Mouse (Mus musculus): ENCODE data around the gene Slc27a2.
A peak's percentile ranks its signal among the peaks of the same experiment; 100 is the strongest.

Gene Slc27a2

GRCm38 (mm10) chr2:126552357-126553290, at the start of gene Slc27a2:
Slc27a2 (plus strand) TSS chr2:126552407.
- no peak for DNase-seq

- no peak for DNase-seq
These were observed 47.1 kb upstream of the Slc27a2 start for GRCm38 (mm10) chr2:126505156-126505555.

DNA sequence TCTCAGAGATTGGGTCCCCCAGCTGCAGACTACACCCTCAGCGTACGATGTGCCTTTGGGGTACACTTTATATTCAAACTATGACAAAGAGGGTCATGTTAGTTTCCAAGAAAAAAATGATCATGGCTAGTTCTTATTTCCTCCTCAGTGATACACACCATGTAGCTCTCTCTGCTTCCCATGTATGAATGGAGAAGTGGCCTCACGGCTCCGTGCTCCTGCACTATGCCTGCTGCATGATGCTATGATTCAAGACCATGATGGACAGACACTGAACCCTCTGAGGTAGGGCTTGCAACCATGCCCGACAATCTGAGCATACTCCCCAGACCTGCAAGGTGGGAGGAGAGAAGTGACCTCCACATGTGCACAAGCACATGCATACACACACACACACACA, 44.7 kb upstream of the Slc27a2 start:
- peak; percentile 36 for DNase-seq

GRCm38 (mm10) chr2:126508228-126508627, 44.0 kb upstream of the Slc27a2 start:
- DNase-seq, result no peak

DNA sequence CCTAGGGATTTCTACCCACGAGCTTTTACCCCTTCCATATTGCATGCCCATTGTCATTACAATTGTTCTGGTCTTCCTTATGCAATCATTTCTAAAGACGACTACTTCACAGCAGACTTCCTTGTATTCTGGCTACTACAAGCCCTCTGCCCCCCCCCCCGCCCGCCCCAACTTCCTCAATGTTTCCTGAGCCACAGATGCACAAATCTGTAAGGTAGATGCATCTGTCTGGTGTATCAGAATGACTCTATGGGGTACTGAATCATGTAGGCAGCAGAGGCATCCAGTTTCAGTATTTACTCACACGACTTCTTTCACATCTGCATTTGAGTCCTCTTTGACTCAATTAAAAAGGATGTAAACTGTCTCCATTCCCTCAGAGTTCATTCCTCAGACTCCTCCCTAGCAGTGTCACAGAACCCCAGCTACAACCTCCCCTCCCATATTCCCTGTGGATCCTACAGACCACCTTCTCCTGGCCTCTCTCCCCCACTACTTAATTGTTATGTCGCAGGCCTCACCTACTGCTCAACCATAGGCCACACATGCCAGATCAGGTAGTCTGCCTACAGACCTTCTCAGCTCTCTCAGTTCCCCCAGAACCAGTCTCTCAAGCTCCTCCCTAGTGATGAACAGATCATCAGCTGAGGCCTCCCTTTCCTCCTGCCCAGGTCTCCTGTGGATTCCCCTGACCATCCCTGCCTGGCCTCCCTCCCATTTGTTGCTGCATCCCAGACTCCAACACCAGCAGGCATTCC, 37.0 kb upstream of the Slc27a2 start:
- peak; percentile 64 for DNase-seq

DNA sequence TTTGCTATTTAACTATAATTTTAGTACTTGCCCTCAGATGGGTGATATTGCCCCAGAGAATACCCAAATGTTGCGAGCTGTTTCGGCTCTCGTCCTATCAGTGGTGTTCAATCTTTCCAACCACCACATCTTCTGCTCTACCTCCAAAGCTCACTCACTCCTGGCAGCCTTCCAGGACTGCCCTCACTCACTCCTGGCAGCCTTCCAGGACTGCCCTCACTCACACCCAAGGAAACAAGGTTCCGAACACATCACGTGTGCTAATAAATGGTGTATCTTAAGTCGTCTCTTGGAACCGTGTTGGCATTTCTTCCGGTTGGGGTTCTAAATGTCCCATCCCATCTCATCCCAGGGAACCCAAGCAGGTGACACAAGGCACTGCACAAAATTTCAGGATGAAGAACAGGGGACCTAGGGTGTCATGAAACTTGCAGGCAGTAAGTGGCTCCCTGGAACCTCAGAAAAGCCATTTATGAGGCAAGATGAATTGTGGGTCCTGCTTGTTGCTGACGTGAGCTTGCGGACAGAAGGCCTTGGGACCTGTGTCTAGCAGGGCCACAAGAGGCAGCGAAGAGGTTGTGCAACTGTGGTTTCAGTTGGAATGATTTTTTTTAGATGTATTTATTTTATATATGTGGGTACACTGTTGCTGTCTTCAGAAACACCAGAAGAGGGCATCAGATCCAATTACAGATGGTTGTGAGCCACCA, 32.2 kb upstream of the Slc27a2 start:
- peak; percentile 78 for DNase-seq

DNA sequence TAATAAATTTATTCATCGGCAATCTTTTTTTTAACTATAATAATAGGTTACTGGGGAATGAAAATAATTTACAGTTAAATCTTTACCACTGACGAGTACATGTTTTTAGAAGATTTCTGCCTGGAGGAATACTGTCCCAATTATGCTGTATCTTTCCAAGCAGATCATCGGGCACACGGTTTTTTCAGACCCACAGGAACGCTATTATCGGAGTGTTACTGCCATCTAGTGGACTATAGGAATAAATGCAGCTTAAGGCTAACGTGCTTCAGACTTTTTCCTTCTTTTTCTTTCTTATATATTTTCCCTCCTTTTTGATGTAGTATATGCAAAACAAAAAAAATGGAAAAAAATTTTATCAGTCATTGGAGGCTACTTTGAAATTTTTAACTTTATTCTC, 31.4 kb upstream of the Slc27a2 start:
- DNase-seq, result no peak

GRCm38 (mm10) chr2:126521471-126521870, 30.7 kb upstream of the Slc27a2 start:
- no peak for DNase-seq

DNA sequence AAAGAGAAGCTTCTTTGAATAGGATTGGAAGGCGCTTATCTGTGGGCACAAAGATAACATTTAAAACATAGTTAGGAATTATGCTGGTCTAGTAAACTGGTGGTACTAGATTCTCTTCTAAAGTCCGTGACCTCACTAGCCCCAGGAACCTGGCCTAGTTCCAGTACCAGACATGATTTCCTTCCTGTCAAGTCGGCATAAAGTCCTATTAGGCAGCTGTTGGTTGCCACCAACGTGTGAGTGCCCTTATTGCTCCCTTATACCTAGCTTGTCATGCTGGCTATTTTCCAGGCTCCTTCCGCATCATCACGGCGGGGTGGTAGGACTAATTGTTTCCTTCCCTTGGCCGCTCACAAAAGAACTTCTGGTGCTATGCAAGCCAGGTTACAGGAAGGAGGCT, 30.2 kb upstream of the Slc27a2 start:
- DNase-seq, result peak; percentile 86

- peak; percentile 49 for DNase-seq
These were observed 29.0 kb upstream of the Slc27a2 start for GRCm38 (mm10) chr2:126523101-126523745.

DNA sequence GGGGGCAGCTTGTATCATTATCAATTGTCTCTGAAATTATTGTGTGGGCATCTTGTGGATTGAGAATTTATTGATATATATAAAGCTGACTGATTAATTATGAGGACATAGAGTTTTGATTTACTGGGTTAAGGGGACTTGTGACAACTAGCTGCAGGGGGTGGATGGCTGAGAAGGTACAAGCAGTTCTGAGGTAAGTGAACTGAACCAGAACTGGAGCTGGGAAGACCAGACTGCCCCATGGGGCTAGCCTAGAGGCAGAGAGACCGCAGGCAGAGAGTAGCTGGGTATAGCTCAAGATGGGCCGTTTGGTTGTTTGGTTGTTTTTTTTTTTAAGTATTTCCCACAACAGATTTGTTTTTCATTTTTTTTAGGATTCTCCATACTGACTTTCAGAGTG, 27.9 kb upstream of the Slc27a2 start:
- DNase-seq, result peak; percentile 4

- DNase-seq, result peak; percentile 76
These were observed 24.7 kb upstream of the Slc27a2 start for GRCm38 (mm10) chr2:126527461-126527860.

DNA sequence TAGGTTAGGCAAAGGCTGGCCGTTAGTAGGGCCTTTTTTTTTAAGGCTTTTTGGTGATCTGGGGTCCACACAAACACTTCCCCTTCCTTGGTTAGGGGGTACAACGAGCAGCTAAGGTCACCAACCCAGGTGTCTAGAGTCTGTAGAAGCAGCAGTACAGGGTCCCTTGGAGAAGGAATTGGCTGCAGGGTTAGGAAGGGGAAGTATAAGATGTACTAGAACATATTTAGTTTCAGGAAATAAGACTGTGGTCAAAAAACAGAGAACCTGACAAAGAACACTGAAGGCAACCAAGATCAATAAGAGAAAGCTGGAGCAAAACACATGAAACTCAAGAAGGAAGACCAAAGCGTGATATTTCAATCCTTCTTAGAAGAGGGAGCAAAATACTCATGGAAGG, 21.6 kb upstream of the Slc27a2 start:
- peak; percentile 40 for DNase-seq

DNA sequence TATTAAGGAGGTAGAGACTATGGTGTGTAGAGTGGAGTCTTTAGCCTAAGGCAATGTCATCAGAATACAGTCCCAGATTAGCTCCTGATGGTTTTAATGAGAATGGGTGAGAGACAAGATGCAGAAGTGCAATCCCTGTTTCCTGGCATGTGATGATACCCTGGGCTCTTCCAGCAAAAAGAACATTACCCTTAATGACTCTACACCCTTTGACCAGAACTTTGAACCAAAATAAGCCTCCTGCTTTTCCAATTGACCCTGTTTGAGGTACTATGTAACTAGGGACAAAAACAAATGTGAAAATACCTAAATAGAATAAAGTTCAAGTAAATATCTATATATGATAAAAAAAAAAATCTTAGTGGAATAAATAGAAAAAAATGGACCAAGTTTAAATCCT, 14.6 kb upstream of the Slc27a2 start:
- DNase-seq, result no peak

GRCm38 (mm10) chr2:126540390-126540925, 11.7 kb upstream of the Slc27a2 start:
- DNase-seq, result peak; percentile 64

- no peak for DNase-seq
These were observed 10.0 kb upstream of the Slc27a2 start for GRCm38 (mm10) chr2:126542211-126542610.

- DNase-seq, result no peak
These were observed 6.9 kb upstream of the Slc27a2 start for GRCm38 (mm10) chr2:126545297-126545696.

GRCm38 (mm10) chr2:126546392-126546791, 5.8 kb upstream of the Slc27a2 start:
- no peak for DNase-seq

DNA sequence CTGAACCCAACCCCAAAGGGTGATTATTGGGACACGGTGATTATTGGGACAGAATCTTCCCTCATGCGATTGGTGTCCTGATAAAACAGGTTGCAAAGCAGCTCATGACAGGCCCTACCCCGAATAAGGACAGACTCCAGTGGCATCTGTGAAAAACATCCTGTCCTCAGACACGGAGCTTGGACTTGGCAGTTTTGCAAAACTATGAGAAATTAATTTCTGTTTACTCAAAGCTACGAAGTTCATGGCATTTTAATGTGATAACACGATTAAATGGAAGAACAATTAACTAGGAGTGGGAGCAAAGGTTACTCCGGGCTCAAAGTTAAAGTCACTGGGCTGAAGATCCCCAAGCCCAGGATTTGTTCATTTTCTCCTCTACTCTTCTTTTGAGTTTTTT, 2.5 kb upstream of the Slc27a2 start:
- DNase-seq, result no peak

DNA sequence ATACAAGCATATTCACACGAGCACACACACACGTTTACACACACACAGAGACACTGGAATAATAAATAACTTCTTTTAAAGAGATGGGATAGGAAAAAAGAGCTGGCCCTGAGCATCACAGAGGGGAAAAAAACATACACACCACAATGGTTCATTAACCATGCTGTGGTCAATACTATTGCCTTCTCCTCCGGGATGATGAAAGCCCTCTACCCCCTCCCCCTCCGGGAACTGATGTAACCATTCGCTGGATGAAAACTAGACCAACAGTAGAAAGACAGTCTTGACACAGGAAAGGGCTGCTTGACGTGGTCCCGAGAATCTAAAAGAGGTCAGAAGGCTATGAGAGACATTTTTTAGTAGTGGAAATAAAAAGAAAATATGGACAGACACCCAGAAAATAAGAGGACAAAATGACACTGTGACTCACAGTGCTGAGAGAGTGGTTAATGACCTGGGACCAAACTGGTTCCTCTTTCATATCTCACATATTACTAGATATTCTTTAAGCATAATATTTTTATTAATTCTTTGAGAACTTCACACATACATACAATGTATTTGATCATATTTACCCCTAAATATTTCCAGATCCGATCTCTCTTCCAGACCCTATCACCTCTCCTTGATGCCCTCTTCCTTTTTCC, 840 bp upstream of the Slc27a2 start:
- DNase-seq, result no peak

DNA sequence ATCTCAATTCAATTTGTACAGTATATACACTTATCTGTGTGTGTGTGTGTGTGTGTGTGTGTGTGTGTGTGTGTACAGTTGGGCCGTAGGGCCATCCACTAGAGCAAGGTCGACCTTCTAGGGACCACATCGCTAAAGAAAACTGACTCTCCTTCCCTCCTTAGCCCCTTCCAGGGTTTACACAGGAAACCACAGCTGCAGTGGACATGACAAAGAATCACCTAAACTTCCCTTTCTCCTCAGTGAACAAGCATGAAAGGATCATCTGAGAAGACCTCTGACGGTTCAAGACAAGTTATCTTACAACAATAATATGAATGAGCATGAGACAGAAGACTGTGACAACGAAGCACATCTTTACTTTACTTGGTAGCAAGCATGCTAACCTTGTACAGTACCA, 311 bp upstream of the Slc27a2 start:
- DNase-seq, result no peak

DNA sequence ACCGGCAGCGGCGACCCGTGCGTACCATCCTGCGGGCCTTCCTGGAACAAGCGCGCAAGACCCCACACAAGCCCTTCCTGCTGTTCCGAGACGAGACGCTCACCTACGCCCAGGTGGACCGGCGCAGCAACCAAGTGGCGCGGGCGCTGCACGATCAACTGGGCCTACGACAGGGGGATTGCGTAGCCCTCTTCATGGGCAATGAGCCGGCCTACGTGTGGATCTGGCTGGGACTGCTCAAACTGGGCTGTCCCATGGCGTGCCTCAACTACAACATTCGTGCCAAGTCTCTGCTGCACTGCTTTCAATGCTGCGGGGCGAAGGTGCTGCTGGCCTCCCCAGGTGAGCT, 1.1 kb downstream of the Slc27a2 start:
- DNase-seq, result no peak
